Comparison of ENCODE assay signal across 8 mouse cellular contexts in genomic region chr7:128344928-128345653, GRCm38 (mm10). TPM values are rescaled to one million over a fixed set of nuclear protein-coding genes. Genes with fewer than 3 reads are reported as not detected.
DNase-seq lines count a peak whose midpoint lies in the region; ATAC-seq and TF ChIP-seq lines count a peak whose summit lies in the region.

No protein-coding gene starts in this region.

- no peak for TF ChIP-seq POLR2A in testis, adult 2 months (IDR thresholded peaks at IDR 0.05; ENCODE audit: control insufficient read depth, low read depth, low read length)

- H3K9ac ChIP-seq in liver, embryonic 12.5 days: no peak overlapping the region
- no peak overlapping the region for H3K9ac ChIP-seq in neural tube, embryonic 14.5 days (replicated peaks; ENCODE audit: low read depth, low read length)

- peak; percentile 63 for DNase-seq in A20 (ENCODE audit: low read depth, low spot score)
- peak; percentile 55 for DNase-seq in adrenal gland, adult 8-10 months
- peak; percentile 76 for DNase-seq in embryonic facial prominence, embryonic 10.5 days (ENCODE audit: low spot score)
- DNase-seq in heart, adult 9 months (ENCODE audit: low spot score in 2 of 2): peak; percentile 55 to 76
- DNase-seq in kidney, postnatal 14 days: peak; percentile 82

- no peak overlapping the region for H3K4me3 ChIP-seq in embryonic facial prominence, embryonic 10.5 days
- no peak overlapping the region for H3K4me3 ChIP-seq in liver, embryonic 12.5 days
- no peak overlapping the region for H3K4me3 ChIP-seq in neural tube, embryonic 14.5 days (ENCODE audit: low read depth, low read length)
- no peak overlapping the region for H3K4me3 ChIP-seq in testis, adult 2 months (ENCODE audit: control insufficient read depth, low read depth, low read length)

- no peaks in the 10 kb centered on the region for H3K27me3 ChIP-seq in embryonic facial prominence, embryonic 10.5 days (replicated peaks; ENCODE audit: low read depth, poor library complexity, severe bottlenecking)
- H3K27me3 ChIP-seq in liver, embryonic 12.5 days (replicated peaks): peaks cover 17% of the 10 kb centered on the region
- H3K27me3 ChIP-seq in neural tube, embryonic 14.5 days (ENCODE audit: control insufficient read depth, insufficient read depth, low read length): no peaks in the 10 kb centered on the region
- H3K27me3 ChIP-seq in testis, adult 2 months (ENCODE audit: control insufficient read depth, insufficient read depth, low read length): no peaks in the 10 kb centered on the region

- no peaks in the 10 kb centered on the region for H3K36me3 ChIP-seq in embryonic facial prominence, embryonic 10.5 days (replicated peaks)
- no peaks in the 10 kb centered on the region for H3K36me3 ChIP-seq in liver, embryonic 12.5 days
- H3K36me3 ChIP-seq in neural tube, embryonic 14.5 days (ENCODE audit: control insufficient read depth, insufficient read depth, low read length): no peaks in the 10 kb centered on the region
- no peaks in the 10 kb centered on the region for H3K36me3 ChIP-seq in testis, adult 2 months (ENCODE audit: control insufficient read depth, insufficient read depth, low read length)

- 63% methylated on average over 6 of the region's 6 CpGs for WGBS in embryonic facial prominence, embryonic 10.5 days
- 55% methylated on average over 6 of the region's 6 CpGs for WGBS in liver, embryonic 12.5 days (ENCODE audit: insufficient replicate concordance)
- 67% methylated on average over 6 of the region's 6 CpGs for WGBS in neural tube, embryonic 14.5 days

- peaks cover 11% of the 10 kb centered on the region; the same call in 1 of the 2 replicates for H3K4me1 ChIP-seq in embryonic facial prominence, embryonic 10.5 days
- no peaks in the 10 kb centered on the region for H3K4me1 ChIP-seq in liver, embryonic 12.5 days
- no peaks in the 10 kb centered on the region; the same call in 1 of the 2 replicates for H3K4me1 ChIP-seq in neural tube, embryonic 14.5 days (ENCODE audit: control insufficient read depth, insufficient read depth, low read length)
- no peaks in the 10 kb centered on the region for H3K4me1 ChIP-seq in testis, adult 2 months (ENCODE audit: control insufficient read depth, insufficient read depth, low read length)

- ATAC-seq in liver, embryonic 12.5 days: peak; percentile 68
- ATAC-seq in neural tube, embryonic 14.5 days (ENCODE audit: low read depth): 0 out of 2 replicates have a peak, but pooled peaks have one; percentile 34

- peak; percentile 84 for TF ChIP-seq CTCF in testis, adult 2 months (IDR thresholded peaks at IDR 0.05; ENCODE audit: control insufficient read depth, insufficient read depth, insufficient replicate concordance, low read depth, low read length)

- H3K4me2 ChIP-seq in liver, embryonic 12.5 days: no peak overlapping the region
- no peak overlapping the region for H3K4me2 ChIP-seq in neural tube, embryonic 14.5 days (ENCODE audit: low read depth, low read length)

- H3K9me3 ChIP-seq in embryonic facial prominence, embryonic 10.5 days: no peaks in the 10 kb centered on the region
- no peaks in the 10 kb centered on the region for H3K9me3 ChIP-seq in liver, embryonic 12.5 days (replicated peaks)
- no peaks in the 10 kb centered on the region for H3K9me3 ChIP-seq in neural tube, embryonic 14.5 days (ENCODE audit: control insufficient read depth, low read length)

- no peak overlapping the region for H3K27ac ChIP-seq in embryonic facial prominence, embryonic 10.5 days (replicated peaks)
- no peak overlapping the region for H3K27ac ChIP-seq in liver, embryonic 12.5 days
- H3K27ac ChIP-seq in neural tube, embryonic 14.5 days (ENCODE audit: low read depth, low read length): no peak overlapping the region
- no peak overlapping the region for H3K27ac ChIP-seq in testis, adult 2 months (ENCODE audit: control insufficient read depth, insufficient read depth, low read depth, low read length)

RNA-seq across cellular contexts. Expression of gene BC017158, which starts 47.1 kb away (rescaled TPM):
- total RNA-seq in adrenal gland, adult 8-10 months (2022): 10 to 100 TPM; 33.0 to 64.0 (median 46.6) TPM
- 24.6 and 27.3 TPM in 2 replicates for polyA plus RNA-seq in embryonic facial prominence, embryonic 10.5 days (2016; fragmentation: Nextera tagmentation; extraction: Ambion mirVana)
- polyA plus RNA-seq in liver, embryonic 12.5 days (2016; fragmentation: Nextera tagmentation; extraction: Ambion mirVana): 26.3 and 29.4 TPM in 2 replicates
- polyA plus RNA-seq in neural tube, embryonic 14.5 days (2014; fragmentation: Nextera tagmentation; extraction: Ambion mirVana): 25.9 and 27.9 TPM in 2 replicates
- polyA plus RNA-seq in testis, adult 2 months (2012; rRNA removed): 10.0 and 10.8 TPM in 2 replicates
